Mouse (Mus musculus): Measurements from ENCODE around the gene Tbc1d32. TPM values are rescaled to one million over a fixed set of nuclear protein-coding genes. Genes with fewer than 3 reads are reported as not detected.
A peak's percentile ranks its signal among the peaks of the same experiment; 100 is the strongest.

Gene Tbc1d32
- polyA plus RNA-seq, 1 experiment from 2014 or later = 3.0 TPM

DNA sequence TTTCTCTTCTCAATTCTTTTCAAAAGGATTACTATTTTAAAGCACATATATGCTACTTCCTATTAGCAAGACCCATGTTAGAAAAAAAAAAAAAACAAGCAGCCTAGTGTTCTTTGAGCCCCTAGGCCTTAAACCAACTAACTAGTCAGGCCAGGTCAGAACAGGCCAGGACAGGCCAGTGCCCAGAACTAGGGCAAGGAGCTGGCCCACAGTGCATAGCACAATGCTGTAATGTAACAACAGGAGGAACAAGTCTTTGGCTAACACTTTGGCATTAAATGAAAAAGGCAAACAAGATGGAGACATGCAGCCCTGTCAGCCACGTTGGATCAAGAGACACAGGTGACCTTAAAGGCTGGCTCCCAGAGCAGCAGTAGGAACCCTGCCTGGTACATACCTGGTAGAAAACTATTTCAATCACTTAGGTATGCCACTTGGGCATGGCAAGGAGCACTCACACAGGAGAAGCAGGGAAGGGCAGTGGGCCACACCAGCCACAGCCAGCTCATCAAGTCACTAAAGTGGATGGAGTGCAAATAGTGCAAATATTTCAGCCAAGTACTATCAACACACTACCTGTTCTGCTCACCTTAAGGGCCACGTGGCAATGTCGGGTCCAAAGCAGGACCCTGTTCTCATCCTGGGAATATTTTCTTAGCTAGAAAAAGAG is 128.7 kb downstream of the Tbc1d32 start:
- Histone ChIP-seq H3K4me1 (no peaks in the 10 kb centered on the region), H3K27me3 (replicated peaks) (no peaks in the 10 kb centered on the region), H3K9ac (no peak overlapping the region), H3K36me3 (replicated peaks) (no peaks in the 10 kb centered on the region), H3K4me3 (no peak overlapping the region), H3K27ac (no peak overlapping the region), H3K4me2 (no peak overlapping the region), H3K9me3 (no peaks in the 10 kb centered on the region)
- WGBS = 86% methylated on average over 3 of the region's 3 CpGs
- ATAC-seq (replicated peaks) = no peak

- Histone ChIP-seq H3K27me3 (replicated peaks) (no peaks in the 10 kb centered on the region), H3K4me2 (no peak overlapping the region), H3K27ac (no peak overlapping the region), H3K36me3 (replicated peaks) (no peaks in the 10 kb centered on the region), H3K4me1 (no peaks in the 10 kb centered on the region), H3K9ac (no peak overlapping the region), H3K9me3 (no peaks in the 10 kb centered on the region), H3K4me3 (no peak overlapping the region)
- no peak for ATAC-seq (replicated peaks)
- WGBS = 91% methylated on average over 3 of the region's 3 CpGs
Observed at GRCm38 (mm10) chr10:56099126-56099525, 129.4 kb downstream of the Tbc1d32 start.

DNA sequence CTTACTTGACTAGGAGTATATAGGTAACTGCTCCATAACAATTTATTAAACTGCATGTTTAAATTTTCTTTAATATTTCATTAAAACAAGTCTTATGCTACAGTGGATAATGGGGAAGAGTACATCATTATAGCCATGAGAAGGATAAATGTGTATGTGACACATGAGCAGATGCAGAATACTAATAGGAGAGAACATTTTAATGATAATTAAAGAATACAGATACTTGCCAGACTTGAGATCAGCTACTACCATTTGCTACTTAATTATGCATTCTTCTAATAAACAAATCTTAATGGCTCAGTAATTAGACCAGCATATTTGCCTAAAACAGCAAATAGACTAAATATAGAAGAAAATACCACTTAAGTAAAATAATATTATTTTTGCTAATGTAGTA is 131.7 kb downstream of the Tbc1d32 start:
- Histone ChIP-seq H3K27me3 (replicated peaks) (no peaks in the 10 kb centered on the region), H3K27ac (no peak overlapping the region), H3K36me3 (replicated peaks) (no peaks in the 10 kb centered on the region), H3K4me1 (no peaks in the 10 kb centered on the region), H3K4me3 (no peak overlapping the region), H3K9me3 (no peaks in the 10 kb centered on the region), H3K9ac (no peak overlapping the region), H3K4me2 (no peak overlapping the region)
- ATAC-seq (replicated peaks) = no peak

- H3K27ac ChIP-seq = no peak overlapping the region
- H3K27me3 ChIP-seq (replicated peaks) = no peaks in the 10 kb centered on the region
- H3K4me1 ChIP-seq = no peaks in the 10 kb centered on the region
- WGBS = 72% methylated on average over 5 of the region's 5 CpGs
- no peak overlapping the region for H3K4me3 ChIP-seq
- no peaks in the 10 kb centered on the region for H3K9me3 ChIP-seq
- no peak for ATAC-seq (replicated peaks)
- H3K36me3 ChIP-seq (replicated peaks) = no peaks in the 10 kb centered on the region
- no peak overlapping the region for H3K4me2 ChIP-seq
- H3K9ac ChIP-seq = no peak overlapping the region
Observed at GRCm38 (mm10) chr10:56094586-56094985, 133.9 kb downstream of the Tbc1d32 start.

- Histone ChIP-seq H3K36me3 (replicated peaks) (no peaks in the 10 kb centered on the region), H3K4me1 (no peaks in the 10 kb centered on the region), H3K27ac (no peak overlapping the region), H3K27me3 (replicated peaks) (no peaks in the 10 kb centered on the region), H3K4me2 (no peak overlapping the region), H3K9me3 (no peaks in the 10 kb centered on the region), H3K4me3 (no peak overlapping the region), H3K9ac (no peak overlapping the region)
- WGBS = 91% methylated on average over 4 of the region's 4 CpGs
- ATAC-seq (replicated peaks) = no peak
Observed at GRCm38 (mm10) chr10:56089714-56090113, 138.8 kb downstream of the Tbc1d32 start.

DNA sequence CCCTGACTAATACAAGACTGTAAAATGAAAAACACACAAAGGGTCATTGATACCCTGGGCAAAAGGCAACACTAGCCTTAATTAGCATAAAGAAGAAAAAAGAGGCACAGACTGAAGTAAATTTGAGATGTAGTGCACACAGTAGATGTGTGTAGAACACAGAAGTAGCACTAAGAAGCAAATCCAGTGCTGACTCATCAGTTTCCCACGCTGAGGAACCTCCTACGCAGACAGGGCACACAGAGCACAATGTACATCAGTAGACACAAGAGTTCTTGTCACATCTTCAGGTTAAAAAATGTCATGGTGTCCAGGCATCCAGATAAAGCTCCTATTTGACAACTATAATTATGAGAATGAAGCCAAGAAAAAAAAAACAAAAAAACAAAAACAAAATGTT is 165.7 kb downstream of the Tbc1d32 start:
- H3K4me1 ChIP-seq = no peaks in the 10 kb centered on the region
- no peak overlapping the region for H3K9ac ChIP-seq
- H3K27ac ChIP-seq = no peak overlapping the region
- no peak overlapping the region for H3K4me2 ChIP-seq
- no peaks in the 10 kb centered on the region for H3K9me3 ChIP-seq
- ATAC-seq (replicated peaks) = no peak
- no peaks in the 10 kb centered on the region for H3K36me3 ChIP-seq (replicated peaks)
- H3K4me3 ChIP-seq = no peak overlapping the region
- no peaks in the 10 kb centered on the region for H3K27me3 ChIP-seq (replicated peaks)
- WGBS = 88% methylated on average over 2 of the region's 2 CpGs

GRCm38 (mm10) chr10:56061238-56061830 is 167.2 kb downstream of the Tbc1d32 start:
- Histone ChIP-seq H3K4me2 (no peak overlapping the region), H3K27me3 (replicated peaks) (no peaks in the 10 kb centered on the region), H3K27ac (no peak overlapping the region), H3K9me3 (no peaks in the 10 kb centered on the region), H3K4me1 (no peaks in the 10 kb centered on the region), H3K9ac (no peak overlapping the region), H3K4me3 (no peak overlapping the region), H3K36me3 (replicated peaks) (no peaks in the 10 kb centered on the region)
- no peak for ATAC-seq (replicated peaks)
- WGBS = 85% methylated on average over 2 of the region's 2 CpGs

- Histone ChIP-seq H3K36me3 (replicated peaks) (no peaks in the 10 kb centered on the region), H3K4me3 (no peak overlapping the region), H3K4me2 (no peak overlapping the region), H3K4me1 (no peaks in the 10 kb centered on the region), H3K9me3 (no peaks in the 10 kb centered on the region), H3K9ac (no peak overlapping the region), H3K27me3 (replicated peaks) (no peaks in the 10 kb centered on the region), H3K27ac (peak overlapping the region; percentile 24; the same call in 1 of the 2 replicates)
- 26% methylated on average over 3 of the region's 3 CpGs for WGBS
- ATAC-seq (replicated peaks) = peak; percentile 58; the same call in 1 of the 2 replicates
Observed at GRCm38 (mm10) chr10:56058979-56059422, 169.5 kb downstream of the Tbc1d32 start.

DNA sequence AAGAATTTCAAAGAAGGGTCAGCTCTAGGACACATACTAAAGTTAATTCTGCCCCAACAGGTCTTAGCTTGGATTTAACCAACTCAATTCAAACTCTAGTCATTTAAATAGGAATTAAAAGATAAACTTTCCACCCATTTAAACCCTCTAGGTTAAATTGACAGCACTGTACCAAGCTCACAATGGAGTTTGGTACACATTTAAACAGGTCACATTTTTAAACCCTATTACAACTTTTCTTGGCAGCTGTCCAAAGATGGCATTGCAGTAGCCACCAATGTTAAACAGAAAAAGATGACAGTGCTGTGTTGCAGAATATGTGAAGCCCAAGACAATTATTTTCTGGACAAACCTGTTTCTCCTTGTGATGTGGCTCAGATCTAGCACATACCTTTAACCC is 203.1 kb downstream of the Tbc1d32 start:
- no peak overlapping the region for H3K4me3 ChIP-seq
- H3K4me1 ChIP-seq = no peaks in the 10 kb centered on the region
- no peak overlapping the region for H3K4me2 ChIP-seq
- H3K27me3 ChIP-seq (replicated peaks) = no peaks in the 10 kb centered on the region
- no peaks in the 10 kb centered on the region for H3K9me3 ChIP-seq
- no peaks in the 10 kb centered on the region for H3K36me3 ChIP-seq (replicated peaks)
- ATAC-seq (replicated peaks) = no peak
- no peak overlapping the region for H3K9ac ChIP-seq
- H3K27ac ChIP-seq = no peak overlapping the region

DNA sequence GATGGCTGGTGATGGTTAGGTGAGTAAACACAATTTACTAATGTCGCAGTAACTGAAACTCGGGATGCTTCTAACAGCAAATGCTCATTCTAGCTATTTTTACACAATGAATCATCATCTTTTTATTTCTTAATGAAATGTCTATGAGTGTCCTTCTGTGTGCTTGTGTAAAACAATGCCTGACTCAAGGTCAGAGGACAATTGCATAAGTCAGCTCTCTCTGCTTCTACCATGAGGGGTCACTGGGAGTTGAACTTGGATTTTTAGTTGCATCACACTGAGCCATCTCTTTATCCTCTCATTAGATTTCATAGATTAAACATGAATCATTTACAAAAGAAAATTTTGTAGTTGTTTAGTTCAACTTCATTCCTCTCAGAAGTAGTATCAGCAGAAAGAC is 203.9 kb downstream of the Tbc1d32 start:
- H3K9me3 ChIP-seq = no peaks in the 10 kb centered on the region
- no peaks in the 10 kb centered on the region for H3K36me3 ChIP-seq (replicated peaks)

GRCm38 (mm10) chr10:55979898-55980521 is 248.5 kb downstream of the Tbc1d32 start:
- H3K4me2 ChIP-seq = no peak overlapping the region
- no peaks in the 10 kb centered on the region for H3K36me3 ChIP-seq (replicated peaks)
- no peak overlapping the region for H3K27ac ChIP-seq
- no peaks in the 10 kb centered on the region for H3K4me1 ChIP-seq
- ATAC-seq (replicated peaks) = peak; percentile 96
- H3K9me3 ChIP-seq = no peaks in the 10 kb centered on the region
- 27% methylated on average over 2 of the region's 2 CpGs for WGBS
- no peaks in the 10 kb centered on the region for H3K27me3 ChIP-seq (replicated peaks)
- no peak overlapping the region for H3K4me3 ChIP-seq
- H3K9ac ChIP-seq = no peak overlapping the region

More for the DNA sequence above, 203.9 kb downstream of the Tbc1d32 start:
- H3K4me1 ChIP-seq = no peaks in the 10 kb centered on the region
- ATAC-seq (replicated peaks) = no peak
- no peak overlapping the region for H3K9ac ChIP-seq
- no peaks in the 10 kb centered on the region for H3K27me3 ChIP-seq (replicated peaks)
- no peak overlapping the region for H3K27ac ChIP-seq
- H3K4me3 ChIP-seq = no peak overlapping the region
- WGBS = 96% methylated on average over 2 of the region's 2 CpGs
- H3K4me2 ChIP-seq = no peak overlapping the region

- Histone ChIP-seq H3K9me3 (no peaks in the 10 kb centered on the region), H3K9ac (no peak overlapping the region), H3K27me3 (replicated peaks) (no peaks in the 10 kb centered on the region), H3K4me3 (no peak overlapping the region), H3K36me3 (replicated peaks) (no peaks in the 10 kb centered on the region), H3K4me1 (no peaks in the 10 kb centered on the region), H3K27ac (no peak overlapping the region), H3K4me2 (no peak overlapping the region)
- no peak for ATAC-seq (replicated peaks)
- 75% methylated on average over 7 of the region's 7 CpGs for WGBS
Observed at GRCm38 (mm10) chr10:55978001-55978400, 250.5 kb downstream of the Tbc1d32 start.
